Mouse (Mus musculus) kidney, adult 8-10 months (tissue): ENCODE measurements at regions not wholly inside any gene's neighbourhood (a gene's known extent, or its start where the extent isn't known, plus 50 kb on each side); places are given as distances from the start of the nearest gene placed in this dataset.

Experiments used
- DNase-seq, 2 experiments: peaks; one replicate each; pipeline ENCODE4 v3.0.0; 2022

DNA sequence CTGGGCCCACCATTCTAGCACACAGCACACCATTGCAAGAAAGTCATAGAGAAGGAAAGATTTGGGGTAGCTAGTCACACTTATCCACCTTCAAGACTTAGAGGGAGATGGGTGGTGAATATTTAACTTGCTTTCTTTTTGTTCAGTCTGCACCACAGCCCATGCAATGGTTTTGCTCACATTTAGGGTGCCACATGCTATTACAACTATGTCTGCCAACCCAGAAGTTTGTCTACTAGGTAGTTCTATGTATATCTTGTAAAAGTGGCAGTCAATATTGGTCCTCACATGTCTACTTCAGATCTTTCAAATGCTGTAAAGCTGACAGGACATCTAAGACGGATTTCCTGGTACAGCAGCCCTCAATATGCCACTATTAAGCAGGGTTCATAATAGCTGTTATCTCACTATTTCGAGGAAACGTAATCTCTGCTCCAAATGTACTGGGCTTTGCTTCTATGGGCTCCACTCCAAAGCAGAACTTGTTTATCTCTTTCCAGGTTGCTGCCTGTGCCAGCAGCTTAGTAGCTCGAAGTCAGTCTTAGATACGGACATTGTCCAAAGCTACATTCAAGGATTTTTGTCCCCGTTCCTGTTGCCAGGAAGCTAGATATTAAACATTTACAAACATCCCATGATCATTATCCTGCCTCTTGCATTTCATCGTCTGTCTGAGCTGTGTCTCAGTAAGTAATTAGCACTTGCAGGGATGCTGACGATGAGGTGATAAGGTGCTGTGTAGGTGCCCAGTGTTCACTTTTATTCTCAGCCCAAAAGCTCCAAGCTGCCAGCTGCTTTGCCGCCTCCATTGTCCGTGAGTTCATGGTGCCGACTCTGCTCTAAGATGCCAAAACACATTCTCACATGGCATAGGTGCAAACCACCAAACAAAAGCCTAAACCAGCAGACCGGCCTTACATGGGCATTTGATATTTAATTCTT is 327.8 kb upstream of the Robo2 start:
- DNase-seq = no peak

DNA sequence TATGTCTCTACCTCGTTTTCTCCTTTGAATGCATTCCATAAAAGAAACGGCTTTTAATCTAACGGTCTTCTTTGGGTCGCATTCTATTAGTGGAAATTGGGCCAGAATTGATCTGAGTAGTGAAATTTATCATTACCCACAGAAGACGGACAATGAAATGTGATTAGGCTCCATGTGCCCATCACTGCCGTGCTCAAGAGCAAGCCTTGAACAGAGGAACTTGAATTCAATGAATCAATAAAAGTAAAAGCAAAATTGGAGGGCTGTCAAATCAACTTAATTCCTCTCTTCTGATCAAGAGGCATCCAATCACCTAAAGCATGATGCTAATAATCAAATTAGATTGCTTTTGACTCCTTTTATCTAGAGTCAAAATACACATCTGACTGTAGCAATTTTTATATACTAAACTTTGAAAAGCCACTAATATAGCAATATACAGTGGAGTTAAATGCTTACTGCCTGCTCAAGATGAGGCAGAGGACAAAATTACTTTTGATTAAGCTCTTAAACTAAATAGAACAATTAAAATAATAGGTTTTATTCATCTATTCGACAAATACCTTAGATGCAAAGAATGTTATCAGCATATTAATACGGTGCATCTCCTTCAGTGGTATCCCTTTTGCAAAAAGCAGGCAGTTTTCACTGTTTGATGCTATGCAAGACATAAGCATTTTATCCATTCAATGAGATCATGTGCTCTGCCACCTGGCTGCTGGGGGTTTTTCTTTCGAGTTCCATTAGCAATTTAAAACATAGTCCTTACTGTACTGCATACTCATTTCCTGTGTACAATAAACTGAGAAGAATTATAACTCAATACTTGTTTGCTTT is 321.5 kb upstream of the Robo2 start:
- no peak for DNase-seq

DNA sequence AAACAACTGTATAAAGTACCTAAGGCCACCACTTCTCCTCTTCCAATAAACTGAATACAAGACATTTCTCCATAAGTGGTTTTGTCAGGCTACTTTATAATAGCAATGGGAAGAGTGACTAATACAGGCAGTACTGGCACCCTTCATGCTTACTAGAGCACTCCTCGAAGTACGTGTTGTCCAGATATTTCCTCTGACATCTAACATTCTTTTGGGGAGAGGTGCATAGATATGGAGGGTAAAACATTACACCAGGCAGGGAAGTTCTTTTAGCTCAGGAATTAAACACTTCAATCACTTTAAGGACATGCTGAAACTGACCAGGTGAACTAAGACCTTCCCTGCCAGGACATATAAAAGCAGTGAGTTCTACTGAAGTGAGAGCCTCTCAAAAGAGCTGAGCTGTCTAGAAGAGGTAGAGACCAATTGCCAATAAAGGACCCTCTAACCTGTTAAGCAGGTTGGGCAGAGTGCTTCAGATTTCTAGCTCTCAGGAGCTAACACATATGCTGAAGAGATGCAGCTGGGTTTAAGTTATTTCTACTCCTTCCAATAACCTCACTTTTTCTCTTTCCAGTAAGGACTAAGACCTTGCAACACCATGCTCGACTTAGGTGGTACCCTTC is 318.7 kb upstream of the Robo2 start:
- DNase-seq = no peak

DNA sequence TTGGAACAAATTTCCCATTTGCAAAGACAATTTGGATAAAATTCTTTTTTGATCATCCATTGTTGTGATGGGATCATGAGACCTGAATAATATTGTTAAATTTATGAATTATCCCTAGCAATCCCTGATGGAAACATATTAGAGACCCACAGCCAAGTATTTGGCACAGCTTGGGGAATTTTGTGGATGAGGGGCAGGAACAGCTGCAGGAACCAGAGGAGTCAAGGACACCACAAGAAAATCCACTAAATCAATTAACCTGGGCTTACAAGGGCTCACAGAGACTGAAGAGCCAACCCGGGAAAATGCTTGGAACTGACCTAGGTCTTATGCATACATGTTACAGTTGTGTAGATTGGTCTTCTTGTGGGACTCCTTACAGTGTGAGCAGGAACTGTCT is 311.6 kb upstream of the Robo2 start:
- no peak for DNase-seq

DNA sequence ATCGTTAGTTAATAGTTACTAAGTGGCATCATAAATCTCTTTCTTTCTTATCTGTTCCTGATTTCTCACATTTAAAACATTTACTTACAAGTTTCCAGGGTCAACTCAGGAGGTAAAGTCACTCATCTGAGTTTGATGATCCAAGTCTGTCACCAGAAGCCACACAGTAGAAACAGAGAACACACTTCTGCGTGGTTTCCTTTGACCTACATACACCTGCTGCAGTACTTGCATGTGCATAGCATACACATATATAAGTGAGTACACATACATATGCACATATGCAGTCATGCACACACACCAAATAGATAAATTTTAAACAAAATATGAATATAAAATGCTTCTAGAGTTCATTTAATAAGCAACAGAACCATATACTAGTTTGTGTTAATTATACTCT is 306.5 kb upstream of the Robo2 start:
- no peak for DNase-seq

DNA sequence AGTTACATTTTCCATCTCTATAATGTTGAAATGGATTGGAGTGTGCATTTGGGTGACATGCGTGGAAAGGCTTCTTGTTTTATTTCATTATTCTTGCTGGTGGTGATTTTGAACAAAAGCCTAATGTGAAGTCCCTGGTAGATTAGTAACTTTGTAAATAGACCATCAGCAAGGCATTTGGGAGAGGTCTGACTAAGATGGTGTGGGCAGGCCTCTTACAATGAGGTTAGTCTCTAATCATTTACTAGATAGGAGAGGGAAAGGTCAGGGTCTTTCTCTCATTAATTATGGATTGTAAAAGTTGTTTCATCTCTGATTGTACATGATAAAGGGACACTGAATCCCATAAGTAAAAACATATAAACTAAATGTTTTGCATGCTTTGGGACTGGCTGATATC is 306.0 kb upstream of the Robo2 start:
- no peak for DNase-seq

DNA sequence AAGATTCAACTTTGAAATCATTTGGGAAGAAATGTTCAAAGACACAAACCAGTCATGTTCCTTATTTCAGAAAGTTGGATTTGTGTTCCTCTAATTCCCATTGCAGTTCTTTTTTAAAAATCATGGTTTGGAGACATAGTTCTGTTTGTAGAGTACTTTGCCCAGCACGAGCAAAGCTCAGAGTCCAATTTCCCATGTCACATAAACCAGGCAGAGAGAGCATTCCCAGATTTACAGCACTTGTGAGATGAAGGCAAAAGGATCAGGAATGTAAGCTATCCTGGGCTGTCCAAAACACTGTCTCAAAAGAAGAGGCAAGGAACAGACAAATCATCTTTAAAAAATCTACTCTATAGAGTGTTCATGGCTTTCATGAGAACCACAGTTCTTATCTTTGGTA is 303.3 kb upstream of the Robo2 start:
- peak; percentile 22 to 54 for DNase-seq

DNA sequence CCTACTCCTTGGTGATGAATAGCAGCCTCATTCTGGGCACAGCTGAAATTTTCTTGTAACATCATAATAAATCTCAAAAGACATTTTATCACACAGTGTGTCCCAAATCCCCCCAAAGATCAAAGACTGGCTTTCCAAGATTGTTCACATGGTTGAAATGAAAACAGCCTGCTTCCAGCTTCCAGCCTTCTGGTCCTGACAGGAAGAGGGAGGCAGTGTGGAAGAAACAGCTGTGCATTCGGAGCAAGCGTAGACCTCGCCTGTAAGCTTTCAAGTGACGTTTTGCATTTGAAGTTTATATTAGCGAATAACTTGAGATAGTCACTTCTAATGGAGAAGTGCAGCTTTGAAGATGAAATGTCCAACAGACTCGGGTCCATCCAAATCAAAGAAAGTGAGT is 300.9 kb upstream of the Robo2 start:
- no peak for DNase-seq

DNA sequence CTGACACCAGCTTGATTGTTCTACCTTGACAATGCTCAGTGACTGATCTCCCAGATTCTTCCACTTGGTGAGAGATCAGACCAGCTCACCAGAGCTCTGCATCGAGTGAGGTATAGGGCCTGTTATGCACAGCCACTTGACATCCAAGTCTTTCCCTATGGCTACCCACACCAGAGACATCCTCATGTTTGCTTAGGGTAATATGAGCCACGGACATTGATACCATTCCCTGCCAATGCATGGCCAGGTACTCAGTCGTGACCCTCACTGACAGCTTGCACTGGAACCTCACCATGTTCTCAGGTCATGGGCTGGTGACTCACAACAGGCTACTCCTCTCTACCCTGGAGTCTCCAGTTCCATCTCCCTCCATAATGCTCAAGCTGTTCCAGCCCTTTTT is 290.4 kb upstream of the Robo2 start:
- DNase-seq = no peak

DNA sequence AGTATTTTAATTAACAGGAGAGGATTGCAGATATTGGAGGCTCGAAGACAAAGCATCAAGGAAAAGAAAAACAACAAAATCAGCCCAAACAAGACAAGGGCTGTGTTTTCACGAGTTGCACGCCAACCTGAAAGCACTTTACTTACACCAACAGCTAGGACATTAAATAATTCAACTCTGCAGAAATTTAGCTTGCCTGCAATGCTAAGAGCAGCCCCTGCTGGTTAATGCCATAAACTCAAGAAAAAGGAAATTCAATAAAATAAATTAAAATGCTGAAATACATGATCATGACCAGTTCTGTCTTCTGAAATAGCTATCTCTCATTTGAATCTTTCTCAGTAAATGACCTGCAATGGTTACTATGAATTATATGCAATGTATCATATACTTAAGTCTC is 271.7 kb upstream of the Robo2 start:
- no peak for DNase-seq

DNA sequence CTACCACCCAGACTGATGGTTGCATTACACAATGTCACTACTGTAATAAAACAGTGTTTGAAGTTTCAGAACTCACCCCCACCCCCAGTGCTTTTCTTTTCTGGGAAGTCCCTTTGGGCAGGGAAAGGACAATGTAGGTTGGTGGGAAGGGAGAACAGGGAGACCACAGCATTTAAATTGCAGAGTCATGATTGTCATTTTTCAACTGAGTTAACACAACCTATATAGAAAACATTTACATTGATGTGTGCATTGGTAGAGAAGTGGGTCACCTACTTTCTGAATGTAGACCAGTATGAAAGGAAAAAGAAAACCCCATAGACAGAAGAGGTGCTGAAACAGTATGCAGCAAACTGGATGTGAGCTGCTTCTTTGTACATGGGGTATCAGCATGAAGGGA is 264.0 kb upstream of the Robo2 start:
- no peak for DNase-seq

DNA sequence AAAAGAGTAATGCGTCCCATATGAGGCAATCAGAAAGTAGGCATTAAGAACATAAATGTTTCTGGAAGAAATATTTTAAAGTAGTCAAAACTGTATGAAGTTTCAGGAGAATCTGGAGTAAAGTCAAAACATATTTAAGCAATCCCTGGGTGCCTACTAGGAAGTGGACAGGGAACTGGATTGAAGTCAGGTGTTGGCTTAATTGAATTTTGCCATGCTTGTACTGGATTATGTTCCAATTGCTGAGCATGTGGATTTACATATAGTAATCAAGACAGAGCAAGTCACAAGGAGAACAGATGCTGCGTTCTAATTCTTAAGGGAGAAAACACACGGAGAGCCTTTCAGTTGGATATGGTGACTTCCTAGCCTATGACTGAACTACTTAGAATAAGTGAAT is 259.8 kb upstream of the Robo2 start:
- DNase-seq = no peak

DNA sequence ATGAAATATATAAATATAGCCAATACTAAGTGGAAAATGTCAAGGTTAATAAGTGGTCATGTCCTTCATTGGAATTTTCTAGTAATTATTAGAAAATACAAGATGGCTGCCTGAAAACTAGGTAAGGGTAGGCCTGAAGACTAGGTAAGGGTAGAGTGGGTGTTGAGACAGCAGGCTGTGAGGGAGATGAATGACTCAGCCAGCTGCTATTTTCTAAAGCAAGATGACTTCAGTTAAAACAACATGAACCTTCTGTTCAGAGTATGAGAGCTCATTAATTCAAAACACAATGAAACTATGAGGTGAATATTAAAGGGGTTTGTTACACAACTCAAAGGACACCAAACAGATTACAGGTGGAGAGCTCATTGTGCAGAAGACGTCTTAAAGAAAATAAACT is 252.7 kb upstream of the Robo2 start:
- no peak for DNase-seq

DNA sequence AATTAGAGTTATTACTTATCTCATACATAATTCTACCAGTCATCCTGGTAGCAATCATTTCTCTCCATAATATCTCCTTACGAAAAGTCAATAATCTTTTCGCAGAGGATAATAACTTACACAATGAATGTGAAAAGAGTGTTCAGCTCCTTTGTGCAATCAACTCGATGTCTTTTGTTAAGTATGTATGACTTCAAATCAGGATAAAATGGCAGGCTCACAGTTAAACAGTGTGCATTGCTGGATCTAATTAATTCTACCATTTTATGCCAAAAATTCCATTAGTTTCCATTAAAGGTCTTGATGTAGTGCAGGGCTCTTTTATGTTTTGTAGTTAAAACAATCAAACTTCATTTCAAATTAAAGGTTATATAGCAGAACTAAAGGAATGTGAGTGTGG is 239.6 kb upstream of the Robo2 start:
- DNase-seq = no peak

DNA sequence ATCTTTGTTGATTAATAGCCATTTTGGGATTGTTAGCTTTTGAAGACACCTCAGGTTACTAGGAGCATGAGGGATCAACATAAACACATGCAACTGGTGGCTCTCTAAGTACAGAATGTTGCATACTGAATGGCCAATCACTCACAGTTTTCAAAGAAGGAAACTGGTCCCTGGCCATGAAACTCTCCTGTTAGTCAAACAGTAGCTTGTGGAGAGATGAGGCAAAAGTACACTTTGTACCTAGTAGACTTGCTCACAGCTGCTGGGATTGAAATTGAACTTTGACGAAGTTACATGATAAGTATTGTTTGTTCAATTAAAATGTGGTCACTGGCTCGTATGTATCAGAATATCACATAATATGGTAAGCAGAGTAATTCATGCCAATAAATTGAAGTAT is 237.6 kb upstream of the Robo2 start:
- no peak for DNase-seq

DNA sequence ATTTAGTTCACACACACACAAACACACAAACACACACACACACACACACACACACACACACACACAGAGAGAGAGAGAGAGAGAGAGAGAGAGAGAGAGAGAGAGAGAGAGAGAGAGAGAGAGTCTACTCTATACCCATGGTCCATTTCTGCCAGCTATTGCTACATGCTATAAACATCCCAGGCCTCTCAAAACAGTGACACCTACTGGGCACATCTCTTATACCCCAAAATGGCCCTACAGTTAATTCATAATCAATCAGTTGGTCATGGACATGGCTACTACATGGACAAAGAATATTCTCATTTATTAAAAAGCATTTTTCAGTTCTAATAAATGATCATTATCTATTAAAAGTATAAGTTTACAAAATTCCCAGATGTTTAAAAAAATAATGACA is 236.8 kb upstream of the Robo2 start:
- no peak for DNase-seq

DNA sequence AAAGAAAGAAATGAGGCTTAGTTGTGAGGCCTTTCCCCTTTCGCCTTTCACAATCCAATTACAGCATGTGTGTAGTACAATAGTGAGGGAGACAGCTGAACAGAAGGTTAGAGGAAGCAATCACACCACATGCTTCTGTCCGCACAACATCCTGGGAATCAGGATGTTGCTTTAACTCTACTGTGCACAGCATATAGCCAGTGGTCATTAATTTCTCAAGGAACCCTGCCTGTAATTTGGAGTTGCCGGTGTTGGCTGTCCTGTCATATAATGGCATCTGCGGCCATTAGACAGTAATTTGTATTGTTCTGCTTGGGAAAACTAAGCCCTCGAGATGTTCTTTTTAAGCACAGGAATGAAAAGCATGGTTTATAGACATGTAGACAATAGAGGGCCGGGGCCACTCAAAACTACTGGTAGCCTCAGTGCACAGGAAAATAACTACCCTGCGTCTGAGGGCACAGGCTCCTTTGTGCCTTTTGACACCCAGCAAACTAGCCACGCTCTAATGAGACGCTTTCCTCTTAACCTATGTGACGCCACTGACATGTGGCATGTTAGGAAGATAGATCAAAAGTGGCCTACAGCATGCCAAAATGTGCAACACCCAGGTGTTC is 233.2 kb upstream of the Robo2 start:
- no peak for DNase-seq

DNA sequence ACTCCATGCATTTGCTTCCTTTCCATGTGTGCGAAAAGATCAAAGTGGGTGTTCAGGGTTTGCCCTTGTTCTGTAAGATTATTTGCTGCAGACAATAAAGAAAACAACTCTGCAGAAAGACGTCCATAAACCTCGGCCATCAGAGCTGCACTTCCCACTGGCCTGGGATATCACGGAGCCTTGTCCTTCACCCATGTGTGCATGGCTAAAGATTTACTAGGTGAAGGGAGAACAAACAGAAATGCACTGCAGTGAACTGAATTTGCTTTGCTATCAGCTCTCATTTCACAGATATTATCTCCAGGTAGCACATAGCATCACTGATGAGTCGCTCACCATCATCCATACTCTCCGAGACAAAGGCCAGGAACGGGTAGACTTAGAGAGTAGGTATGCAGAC is 228.2 kb upstream of the Robo2 start:
- DNase-seq = no peak

DNA sequence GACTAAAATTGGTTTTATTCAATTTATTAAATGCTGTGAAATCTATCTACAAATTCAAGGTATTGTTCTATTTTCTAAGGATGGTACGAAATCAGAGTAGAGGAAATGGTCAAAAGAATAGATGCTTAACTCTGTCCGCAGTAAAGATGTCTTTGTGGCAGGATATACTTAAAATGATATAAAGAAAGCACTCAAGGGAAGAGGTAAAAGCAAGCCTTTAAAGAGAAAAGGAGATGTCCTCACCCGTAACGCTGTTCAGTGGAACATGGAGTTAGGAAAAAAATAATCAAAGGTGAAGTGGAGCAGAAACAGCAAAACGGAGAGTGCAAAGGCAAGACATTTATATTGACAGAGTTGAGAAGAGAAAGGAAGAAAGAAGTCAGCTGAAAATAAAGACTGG is 226.0 kb upstream of the Robo2 start:
- no peak for DNase-seq

DNA sequence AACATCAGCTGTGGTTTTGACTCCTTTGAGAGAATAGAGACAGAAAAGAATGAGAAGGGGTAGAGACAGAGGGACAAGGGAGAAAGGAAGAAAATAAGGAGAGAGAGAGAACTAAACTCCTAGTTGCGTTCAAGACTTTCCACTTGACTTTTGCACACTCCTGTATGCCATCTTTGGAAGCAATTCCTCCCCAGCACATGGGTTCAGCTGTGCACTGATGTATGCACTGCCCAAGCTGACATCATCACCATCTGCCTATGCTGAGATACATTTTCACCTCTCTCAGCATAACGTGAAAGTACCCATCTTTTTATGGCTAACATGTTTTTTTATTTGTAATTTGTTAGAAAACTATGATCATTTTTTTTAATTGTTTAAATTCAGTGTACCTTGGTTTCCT is 214.2 kb upstream of the Robo2 start:
- DNase-seq = no peak

DNA sequence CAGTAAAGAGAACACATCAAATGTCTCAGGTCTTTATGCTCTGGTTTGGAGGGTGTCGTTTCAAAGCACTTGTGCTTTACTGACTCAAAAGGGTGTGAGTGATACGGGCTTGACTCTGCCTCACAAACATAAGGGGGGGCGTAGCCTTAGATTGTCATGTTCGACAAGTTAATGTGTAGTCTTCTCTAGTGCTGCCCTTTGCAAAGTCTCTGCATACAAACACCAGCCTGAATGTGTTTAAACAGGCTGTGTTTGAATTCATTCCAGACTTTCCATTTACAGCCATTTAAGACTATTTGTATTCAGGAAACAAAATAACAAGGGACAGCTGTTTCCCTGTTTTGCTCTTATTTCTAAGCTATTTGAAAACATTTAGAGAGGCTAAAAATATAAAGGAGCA is 200.4 kb upstream of the Robo2 start:
- DNase-seq = no peak

DNA sequence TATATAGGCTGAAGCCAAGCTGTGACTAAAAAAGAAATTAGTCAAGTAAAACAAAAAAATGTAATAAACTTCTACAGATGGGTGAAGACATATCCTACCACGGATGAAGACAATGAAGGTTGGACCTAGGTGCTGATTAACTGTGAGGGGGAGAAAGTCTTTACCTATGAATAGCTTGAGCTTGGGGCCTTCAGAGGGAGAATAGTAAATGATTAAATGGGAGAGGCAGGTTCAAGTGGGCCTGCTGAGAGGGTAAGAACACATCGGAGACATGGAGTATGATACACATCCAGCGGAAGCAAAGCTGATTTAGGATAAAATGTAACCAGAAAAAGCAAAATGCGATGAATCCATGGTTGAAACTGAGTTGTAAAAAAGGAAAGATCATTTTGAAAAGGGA is 197.9 kb upstream of the Robo2 start:
- no peak for DNase-seq

DNA sequence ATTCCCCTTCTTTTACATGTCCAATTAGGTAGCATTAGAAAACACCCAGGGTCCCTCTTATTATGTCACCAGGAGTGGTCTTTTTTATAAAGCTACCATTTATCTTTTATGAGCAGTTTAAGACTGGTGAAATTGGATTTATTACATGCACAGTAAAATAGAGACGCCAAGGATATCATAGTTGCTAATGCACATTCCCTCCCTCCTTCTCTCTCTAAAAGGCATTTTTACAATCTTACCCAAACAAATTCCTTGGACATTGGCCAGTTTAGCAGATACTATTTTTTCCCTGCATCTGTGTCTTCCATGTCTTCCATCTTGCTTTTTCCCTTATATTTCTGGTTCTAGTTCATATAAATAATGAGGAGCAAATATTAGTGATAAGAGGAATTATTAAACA is 186.7 kb upstream of the Robo2 start:
- DNase-seq = no peak
